ENCODE assay signal across 23 mouse cellular contexts in the genomic region with DNA sequence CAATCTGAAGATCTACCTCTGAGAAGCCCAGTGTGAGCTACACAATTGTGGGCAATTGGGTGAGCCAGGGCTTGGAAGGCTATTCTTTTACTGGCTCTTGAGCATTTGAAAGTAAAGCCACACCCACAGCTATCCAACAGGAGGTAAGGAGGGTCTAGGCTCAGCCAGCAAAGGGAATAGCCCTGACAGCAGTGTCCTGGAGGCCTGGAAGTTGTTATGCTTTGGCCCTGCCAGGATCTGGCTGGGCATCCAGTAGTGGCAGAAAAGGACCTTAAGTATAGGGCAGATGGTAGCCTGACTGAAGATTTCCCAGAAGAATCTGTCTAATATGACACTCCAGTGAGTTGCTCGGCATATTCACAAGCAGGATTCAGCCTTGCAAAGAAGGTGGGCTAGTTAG.
DNase-seq lines count a peak whose midpoint lies in the region; ATAC-seq and TF ChIP-seq lines count a peak whose summit lies in the region.
"Had no signal": no experiment of that assay in that cellular context is flagged by ENCODE, and none has a peak within 500 bp of the region (broad histone marks: within the 10 kb centered on the region; RNA-seq: fewer than 3 reads in every experiment).

No protein-coding gene starts in this region.

- no peak overlapping the region for H3K27ac ChIP-seq in hindbrain, postnatal 0 days
- no peak overlapping the region for H3K27ac ChIP-seq in hindbrain, embryonic 14.5 days
- H3K27ac ChIP-seq: forebrain, embryonic 10.5 days; forebrain, embryonic 13.5 days; heart, embryonic 15.5 days; hindbrain, embryonic 10.5 days; hindbrain, embryonic 13.5 days had no signal

- H3K9me3 ChIP-seq in hindbrain, postnatal 0 days (ENCODE audit: low read length): no peaks in the 10 kb centered on the region
- no peaks in the 10 kb centered on the region for H3K9me3 ChIP-seq in hindbrain, embryonic 14.5 days (ENCODE audit: control insufficient read depth, low read length)
- H3K9me3 ChIP-seq: forebrain, embryonic 10.5 days; forebrain, embryonic 13.5 days; heart, embryonic 12.5 days; heart, embryonic 15.5 days; hindbrain, embryonic 10.5 days; hindbrain, embryonic 13.5 days had no signal

- H3K4me1 ChIP-seq in hindbrain, postnatal 0 days (ENCODE audit: insufficient read depth, low read length): peaks cover 10% of the 10 kb centered on the region
- H3K4me1 ChIP-seq in hindbrain, embryonic 14.5 days (replicated peaks; ENCODE audit: control insufficient read depth, insufficient read depth, low read length): no peaks in the 10 kb centered on the region
- H3K4me1 ChIP-seq: forebrain, embryonic 10.5 days; heart, embryonic 12.5 days; heart, embryonic 15.5 days; hindbrain, embryonic 10.5 days had no signal

- peak; percentile 43 for DNase-seq in cerebellum, adult 9-11 months
- no peak for DNase-seq in cerebellum, postnatal 36 days
- peak; percentile 33 for DNase-seq in hindbrain, postnatal 0 days (ENCODE audit: low spot score)
- no peak for DNase-seq in hindbrain, embryonic 14.5 days (ENCODE audit: low spot score)
- DNase-seq in ZHBTc4 (ENCODE audit: low read depth, low spot score): peak; percentile 9
- DNase-seq in cerebellum, postnatal 25 days: peak; percentile 38 to 47
- DNase-seq: adrenal gland, postnatal 10 days; adrenal gland, postnatal 36 days; gastrocnemius, postnatal 10 days; gastrocnemius, postnatal 36 days; heart, postnatal 10 days; heart, postnatal 36 days; kidney, adult 2 months had no signal

- H3K36me3 ChIP-seq in hindbrain, postnatal 0 days (ENCODE audit: insufficient read depth, low read length): no peaks in the 10 kb centered on the region
- H3K36me3 ChIP-seq in hindbrain, embryonic 14.5 days (replicated peaks; ENCODE audit: control insufficient read depth, insufficient read depth): no peaks in the 10 kb centered on the region
- H3K36me3 ChIP-seq: forebrain, embryonic 10.5 days; heart, embryonic 12.5 days; heart, embryonic 15.5 days; hindbrain, embryonic 10.5 days; hindbrain, embryonic 13.5 days had no signal

- no peak overlapping the region for H3K4me2 ChIP-seq in hindbrain, postnatal 0 days (ENCODE audit: low read depth, low read length)
- no peak overlapping the region for H3K4me2 ChIP-seq in hindbrain, embryonic 14.5 days (replicated peaks)
- H3K4me2 ChIP-seq: forebrain, embryonic 13.5 days; heart, embryonic 12.5 days; heart, embryonic 15.5 days; hindbrain, embryonic 13.5 days had no signal

- no peaks in the 10 kb centered on the region for H3K27me3 ChIP-seq in hindbrain, postnatal 0 days (ENCODE audit: insufficient read depth, low read length)
- H3K27me3 ChIP-seq in hindbrain, embryonic 14.5 days (ENCODE audit: control insufficient read depth, insufficient read depth, low read length): no peaks in the 10 kb centered on the region
- H3K27me3 ChIP-seq: forebrain, embryonic 13.5 days; heart, embryonic 12.5 days; heart, embryonic 15.5 days; hindbrain, embryonic 13.5 days had no signal

- 57% methylated on average over 1 of the region's 1 CpGs for WGBS in hindbrain, postnatal 0 days
- WGBS in hindbrain, embryonic 14.5 days: 85% methylated on average over 1 of the region's 1 CpGs

- no peak overlapping the region for H3K9ac ChIP-seq in hindbrain, postnatal 0 days (replicated peaks; ENCODE audit: low read length)
- H3K9ac ChIP-seq in hindbrain, embryonic 14.5 days: no peak overlapping the region
- H3K9ac ChIP-seq: forebrain, embryonic 13.5 days; heart, embryonic 12.5 days; heart, embryonic 15.5 days; hindbrain, embryonic 13.5 days had no signal

- TF ChIP-seq CTCF in hindbrain, postnatal 0 days (IDR thresholded peaks at IDR 0.05; ENCODE audit: low read depth): no peak

- no peak overlapping the region for H3K4me3 ChIP-seq in hindbrain, postnatal 0 days (ENCODE audit: low read length)
- no peak overlapping the region for H3K4me3 ChIP-seq in hindbrain, embryonic 14.5 days (replicated peaks; ENCODE audit: low read length)
- H3K4me3 ChIP-seq: forebrain, embryonic 10.5 days; forebrain, embryonic 13.5 days; heart, embryonic 12.5 days; heart, embryonic 15.5 days; hindbrain, embryonic 10.5 days; hindbrain, embryonic 13.5 days had no signal

- ATAC-seq in hindbrain, postnatal 0 days: no peak
- no peak for ATAC-seq in hindbrain, embryonic 14.5 days (ENCODE audit: low FRiP score)
- ATAC-seq: activated CD4-positive, CD25-positive, alpha-beta regulatory T cell, adult 4 months; CD4-positive, CD25-positive, alpha-beta regulatory T cell, adult 4 months; forebrain, embryonic 13.5 days; forebrain, embryonic 16.5 days; intestine, postnatal 0 days had no signal

Comparison
In these comparisons a context has a peak if more than half of its experiments do, and no peak if none do; other contexts are left out.
1. DNase-seq: peak in cerebellum, adult 9-11 months (single experiment), hindbrain, postnatal 0 days (single experiment), ZHBTc4 (single experiment) and cerebellum, postnatal 25 days (2 of 2); none in cerebellum, postnatal 36 days (0 of 2) and hindbrain, embryonic 14.5 days (single experiment).